Mouse (Mus musculus) naive thymus-derived CD4-positive, alpha-beta T cell, adult 2 months (primary cell): ENCODE results near the gene 5730522E02Rik.
"Not testable (repeated sequence)": the region's sequence is repeated elsewhere in the genome, so short reads cannot be mapped to it uniquely, and the experiment has no call there.

Experiments
- DNase-seq: peaks from one replicate; pipeline ENCODE4 v3.0.0-alpha.2; 2011; ENCODE audit warnings: low read depth

The 5730522E02Rik gene

DNA sequence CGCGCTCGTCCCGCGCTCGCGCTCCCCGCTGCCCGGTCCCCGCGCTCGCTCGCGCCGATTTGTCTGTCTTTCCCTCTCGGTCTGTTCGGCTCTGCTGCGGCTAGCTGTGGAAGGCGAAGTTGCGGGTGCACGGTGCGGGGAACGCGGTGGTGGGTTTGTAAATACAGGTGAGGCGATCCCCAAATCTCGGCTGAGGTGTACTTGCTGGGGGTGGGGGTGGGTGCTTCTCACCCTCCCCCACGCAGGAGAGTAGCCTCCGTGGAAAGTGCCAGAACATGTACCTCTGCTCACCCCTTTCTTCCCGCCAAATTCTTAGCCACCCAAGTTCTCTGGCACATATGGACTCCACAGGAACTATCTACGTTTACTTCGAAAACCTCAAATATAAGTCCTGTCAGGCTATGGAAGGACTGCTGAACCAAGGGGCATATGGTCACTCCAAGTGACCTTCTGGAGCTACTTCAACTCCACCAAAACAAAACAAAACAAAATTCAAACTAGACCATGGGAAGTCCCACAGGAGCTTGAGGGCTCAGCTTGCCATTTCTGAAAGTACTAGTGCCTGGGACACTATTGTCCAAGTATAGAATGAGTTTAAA, at the start of gene 5730522E02Rik:
Gene 5730522E02Rik, minus strand, starts transcription at position 182 of the 599 bp plus-strand sequence.
- DNase-seq, result peak; percentile 6

GRCm38 (mm10) chr11:26236540-26236939, 26.0 kb upstream of the 5730522E02Rik start:
- no peak for DNase-seq

GRCm38 (mm10) chr11:26229895-26230294, 19.3 kb upstream of the 5730522E02Rik start:
- no peak for DNase-seq

GRCm38 (mm10) chr11:26213643-26214042, 3.1 kb upstream of the 5730522E02Rik start:
- DNase-seq, result not testable (repeated sequence)

DNA sequence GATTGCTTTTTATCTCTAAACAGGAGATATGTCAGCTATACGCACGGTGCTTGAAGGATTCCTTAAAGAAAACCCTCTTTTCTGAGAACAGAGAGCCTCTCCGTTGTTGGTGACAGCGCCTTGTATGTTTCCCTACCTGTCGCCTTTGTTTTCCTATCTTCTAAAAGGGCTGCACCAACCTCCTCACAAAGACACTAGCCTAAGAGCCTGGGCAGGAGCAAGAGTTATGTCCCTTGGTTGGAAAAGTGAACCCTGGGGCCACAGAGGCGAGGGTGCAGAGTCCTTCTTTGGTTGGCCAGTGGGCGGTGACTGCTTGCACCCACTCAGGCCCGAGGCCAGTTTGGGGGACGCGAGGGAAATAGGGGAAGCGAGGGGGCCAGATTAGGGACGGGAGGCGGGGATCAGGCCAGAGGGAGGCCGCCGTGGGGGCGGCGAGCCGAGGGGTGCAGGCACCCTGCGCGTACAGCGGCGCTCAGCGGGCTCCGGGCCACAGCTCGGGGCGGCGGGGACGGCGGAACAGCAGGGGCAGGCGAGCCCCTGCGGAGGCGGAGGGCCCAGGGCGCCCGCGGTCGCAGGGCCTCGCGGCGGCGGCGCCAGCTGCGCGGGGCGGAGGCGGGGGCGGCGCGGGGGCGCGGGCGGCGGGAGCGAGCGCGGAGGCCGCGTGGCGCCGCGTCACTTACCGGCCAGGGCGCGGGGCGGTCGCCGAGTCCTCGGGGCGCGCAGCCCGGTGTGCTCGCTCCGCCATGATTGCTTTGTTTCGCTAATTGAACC, 567 bp downstream of the 5730522E02Rik start:
- peak; percentile 5 for DNase-seq

DNA sequence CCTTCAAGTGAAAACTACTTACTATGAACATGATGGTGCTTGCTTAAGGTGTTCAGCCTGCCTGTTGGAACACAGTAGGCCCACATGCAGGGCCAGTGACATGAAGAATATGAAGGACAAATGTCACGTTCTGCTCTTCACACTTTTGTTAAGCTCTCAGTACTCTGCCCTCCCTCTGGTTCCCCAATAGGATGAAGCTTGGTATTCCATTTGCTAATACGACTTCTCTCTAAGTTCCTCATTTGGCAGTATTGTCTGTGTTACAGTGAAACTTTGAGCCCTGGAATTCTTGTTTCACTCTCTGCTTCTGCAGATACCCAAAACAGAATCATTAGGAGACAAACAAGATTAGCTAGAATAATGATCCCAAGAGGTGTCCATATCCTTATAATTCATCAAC, 7.1 kb downstream of the 5730522E02Rik start:
- no peak for DNase-seq

GRCm38 (mm10) chr11:26202842-26203241, 7.7 kb downstream of the 5730522E02Rik start:
- DNase-seq, result no peak

- no peak for DNase-seq
Measured at GRCm38 (mm10) chr11:26201778-26202097, 8.8 kb downstream of the 5730522E02Rik start.

DNA sequence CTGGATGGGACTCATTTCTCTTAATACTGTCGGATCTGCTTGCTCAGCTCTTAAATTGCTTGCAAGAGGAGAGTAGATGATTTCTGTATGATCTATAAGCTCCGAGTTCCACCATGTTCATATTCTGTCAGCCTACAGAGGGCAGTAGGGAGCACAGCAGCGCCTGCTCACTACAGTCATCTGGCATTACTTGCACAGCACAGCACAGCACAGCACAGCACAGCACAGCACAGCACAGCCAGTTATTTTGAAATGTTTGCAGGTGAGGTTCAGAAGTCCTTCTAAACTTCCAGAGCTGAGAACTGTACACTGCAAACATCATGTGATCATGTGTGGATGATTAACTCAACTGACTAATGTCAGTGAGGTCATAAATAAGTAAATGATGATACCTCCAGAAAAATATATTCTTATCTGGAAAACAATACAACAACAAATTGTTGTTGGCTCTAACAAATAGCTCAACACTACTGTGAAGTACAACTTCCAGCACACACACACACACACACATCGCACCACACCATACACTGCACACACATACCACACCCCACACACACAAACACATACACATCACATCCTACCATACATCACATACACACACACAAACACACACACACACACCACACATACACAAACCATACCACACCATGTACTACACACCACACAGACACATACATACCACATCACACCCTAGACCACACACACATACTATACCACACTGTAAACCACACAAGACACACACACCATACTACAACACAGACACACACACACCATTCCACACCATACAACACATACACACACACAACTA, 9.4 kb downstream of the 5730522E02Rik start:
- peak; percentile 47 for DNase-seq

GRCm38 (mm10) chr11:26195468-26195867, 15.1 kb downstream of the 5730522E02Rik start:
- no peak for DNase-seq

DNA sequence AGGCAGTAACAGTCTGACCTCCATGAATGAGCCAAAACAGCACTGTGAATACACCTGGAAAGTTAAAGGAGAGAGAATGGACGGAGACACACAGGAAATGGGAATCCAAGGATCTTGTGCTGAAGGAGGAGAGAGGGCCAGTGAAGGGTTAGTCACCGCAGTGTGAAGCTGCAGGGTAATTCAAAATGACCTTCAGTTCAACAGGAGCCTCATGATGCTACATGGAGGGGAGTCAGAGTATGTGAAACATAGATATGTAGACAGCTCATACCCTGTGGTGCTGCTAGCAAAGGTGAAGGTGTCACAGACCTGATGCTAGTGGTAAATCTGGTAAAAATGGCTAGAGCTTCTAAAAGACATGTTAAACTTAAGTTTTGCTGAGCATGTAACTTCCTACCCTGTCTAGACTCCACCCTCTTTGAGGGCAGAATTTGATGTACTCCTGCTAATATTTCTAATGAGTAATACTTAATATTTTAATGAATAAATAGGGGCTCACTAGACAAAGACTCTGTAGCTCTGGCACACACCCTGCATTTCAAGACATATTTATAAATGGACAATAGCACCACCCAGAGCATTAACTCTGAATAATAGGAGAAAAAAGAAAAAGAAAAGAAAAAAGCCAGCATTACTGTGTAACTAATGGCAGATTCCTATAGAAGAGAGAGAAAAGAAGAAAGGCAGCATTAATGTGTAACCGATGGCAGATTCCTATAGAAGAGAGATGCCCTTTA, 23.2 kb downstream of the 5730522E02Rik start:
- no peak for DNase-seq

- no peak for DNase-seq
Measured at GRCm38 (mm10) chr11:26170572-26170971, 40.0 kb downstream of the 5730522E02Rik start.

DNA sequence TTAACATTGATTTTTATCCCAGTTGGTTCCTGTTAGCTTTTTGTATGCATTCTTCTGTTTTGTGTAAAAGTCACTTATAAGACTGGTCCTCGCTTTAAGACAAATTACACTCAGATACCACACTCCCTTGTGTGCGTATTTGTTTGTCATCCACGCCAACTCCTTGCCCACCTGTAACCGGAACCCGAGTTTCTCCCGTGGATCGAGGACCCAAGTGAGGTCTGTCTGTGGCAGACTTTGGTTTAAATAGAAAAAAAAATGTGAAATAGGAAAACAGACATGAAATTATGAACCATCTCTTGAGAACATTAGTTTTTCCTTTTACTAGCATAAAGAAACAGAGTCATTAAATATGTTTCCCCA, 43.0 kb downstream of the 5730522E02Rik start:
- no peak for DNase-seq

DNA sequence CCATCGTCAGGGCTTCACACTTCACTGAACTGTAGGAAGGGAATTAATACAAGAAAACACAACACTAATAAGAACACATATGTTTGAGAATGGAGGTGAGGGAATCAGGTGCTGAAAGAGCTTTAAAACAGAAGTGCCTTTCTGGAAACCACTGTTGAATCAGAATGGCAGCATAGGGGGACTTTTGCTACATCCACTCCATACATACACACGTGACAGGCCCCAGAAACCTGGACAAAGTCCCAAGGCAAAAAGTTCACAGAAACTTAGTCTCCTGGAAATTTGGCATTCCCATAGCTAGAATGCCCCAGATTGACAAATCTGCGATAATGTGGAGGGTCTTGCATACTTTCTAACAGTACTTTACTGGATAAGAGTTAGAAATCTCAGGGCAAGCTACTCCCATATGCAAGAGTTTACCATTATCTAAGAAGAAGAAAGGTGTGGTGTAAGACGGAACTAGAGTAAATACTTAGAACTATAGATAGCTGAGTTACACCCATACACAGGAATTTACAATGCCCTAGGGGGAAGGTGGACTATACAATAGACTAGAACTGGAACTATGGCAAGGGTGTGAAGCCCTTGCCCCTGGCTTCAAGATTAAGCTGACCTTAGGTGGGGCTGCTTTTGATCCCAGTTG, 43.5 kb downstream of the 5730522E02Rik start:
- DNase-seq, result no peak

DNA sequence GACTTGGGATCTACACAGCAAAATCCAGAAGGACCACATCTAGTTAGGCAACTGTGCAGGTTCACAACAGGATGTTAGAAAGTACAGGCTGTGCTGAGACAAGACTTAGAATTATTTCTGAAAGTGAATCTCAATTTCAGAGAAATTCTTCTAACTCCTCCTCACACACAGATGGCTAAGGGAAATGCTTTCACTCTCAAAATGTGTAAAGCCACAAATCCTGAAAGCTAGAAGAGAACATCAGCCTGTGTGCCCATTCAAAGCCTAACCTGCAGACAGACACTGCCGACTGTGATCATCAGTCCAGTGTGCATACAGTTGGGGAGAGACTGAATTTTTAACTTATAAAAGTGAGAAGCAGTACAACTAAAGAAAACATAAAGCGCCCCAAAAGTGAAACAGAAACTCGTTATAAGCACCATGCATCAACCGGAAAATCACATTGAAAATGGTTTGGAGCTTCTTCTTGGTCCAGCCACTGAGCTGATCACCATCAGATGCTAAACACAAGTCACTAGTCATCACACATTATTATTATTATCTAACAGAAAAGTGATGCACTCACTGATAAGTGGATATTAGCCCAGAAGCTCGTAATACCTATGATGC, 45.8 kb downstream of the 5730522E02Rik start:
- DNase-seq, result peak; percentile 4

DNA sequence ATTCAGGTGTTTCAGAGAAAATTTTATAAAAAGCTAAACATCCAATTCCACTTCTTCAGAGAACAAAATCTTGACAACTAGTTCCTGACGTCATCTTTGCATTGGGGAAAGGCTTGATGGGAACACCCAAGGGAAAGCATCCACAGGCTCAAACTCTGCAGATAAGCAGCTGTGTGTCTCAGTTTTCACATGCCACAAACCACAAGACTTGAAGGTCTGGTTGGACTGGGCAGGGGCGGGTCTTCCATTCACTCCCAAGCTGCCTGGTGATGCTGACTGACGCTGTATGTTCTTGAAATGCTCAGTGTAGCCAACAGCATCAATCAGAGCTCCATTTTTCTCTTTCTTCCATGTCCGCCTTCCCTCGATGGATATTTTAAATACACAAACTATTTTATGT, 49.2 kb downstream of the 5730522E02Rik start:
- DNase-seq, result no peak

DNA sequence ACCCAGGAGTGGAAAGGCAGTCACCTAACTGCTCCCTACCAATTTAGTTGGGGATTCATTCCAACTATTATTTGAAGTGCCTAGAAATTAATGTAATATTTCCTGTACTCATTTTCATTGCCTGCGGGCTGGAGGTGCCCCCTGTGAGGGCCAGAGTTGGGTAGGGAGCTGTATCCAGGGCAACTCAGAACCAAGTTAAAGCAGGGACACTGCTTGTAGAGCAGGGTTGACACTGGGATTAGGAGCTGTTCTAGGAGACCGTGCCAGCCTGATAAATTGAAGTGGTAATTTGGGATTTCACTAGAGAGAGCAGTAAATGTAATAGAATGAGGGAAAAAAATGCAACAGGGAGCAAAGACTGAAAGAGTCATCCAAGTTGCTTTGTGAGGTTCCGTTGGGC, 51.5 kb downstream of the 5730522E02Rik start:
- no peak for DNase-seq

- no peak for DNase-seq
Measured at GRCm38 (mm10) chr11:26140024-26140423, 70.5 kb downstream of the 5730522E02Rik start.

DNA sequence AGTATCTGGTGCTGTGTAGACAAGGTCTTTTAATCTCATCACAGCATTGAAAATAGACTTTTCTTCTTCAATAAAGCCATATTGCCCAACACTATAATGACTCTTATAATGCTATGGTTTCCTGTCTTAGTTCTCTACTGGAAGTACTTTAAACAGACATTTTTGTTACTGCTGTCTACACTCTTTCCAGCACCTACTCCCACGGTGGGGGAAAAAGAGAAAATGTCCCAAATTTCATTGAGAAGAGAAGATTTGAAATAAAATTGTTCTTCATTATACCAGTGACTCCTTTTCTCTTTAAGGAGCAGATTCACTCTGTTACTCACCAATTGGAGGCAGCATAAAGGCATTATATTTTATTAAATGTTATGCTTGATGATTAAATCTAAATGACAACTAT, 72.5 kb downstream of the 5730522E02Rik start:
- no peak for DNase-seq

GRCm38 (mm10) chr11:26130911-26131310, 79.7 kb downstream of the 5730522E02Rik start:
- DNase-seq, result no peak

GRCm38 (mm10) chr11:26129054-26129453, 81.5 kb downstream of the 5730522E02Rik start:
- no peak for DNase-seq
